In the genomic region with DNA sequence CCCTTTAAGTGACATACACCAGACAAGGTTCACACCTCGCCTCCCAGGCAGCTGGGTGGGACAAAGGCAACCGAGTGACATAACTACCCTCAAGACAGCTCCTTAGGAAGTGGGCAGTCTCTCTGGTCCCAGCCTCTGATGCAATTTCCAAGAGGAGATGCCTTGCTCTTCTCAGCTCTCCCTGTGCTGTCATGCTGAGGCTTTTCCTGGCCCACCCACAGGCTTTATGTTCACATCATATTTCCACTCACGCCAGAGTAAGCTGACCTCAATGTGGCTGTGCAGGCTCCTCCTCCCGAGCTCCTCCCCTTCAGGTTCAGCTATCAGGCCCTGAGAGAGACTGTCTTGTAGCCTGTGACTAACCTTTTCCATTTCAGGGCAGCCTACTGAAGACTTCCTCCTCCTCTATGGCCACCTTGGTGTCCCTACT, we compare ENCODE assay signal across 12 mouse cellular contexts. TPM values are rescaled to one million over a fixed set of nuclear protein-coding genes. Genes with fewer than 3 reads are reported as not detected.
A peak's percentile ranks its signal among the peaks of the same experiment; 100 is the strongest.
DNase-seq lines count a peak whose midpoint lies in the region; ATAC-seq and TF ChIP-seq lines count a peak whose summit lies in the region.
"Had no signal": no experiment of that assay in that cellular context is flagged by ENCODE, and none has a peak within 500 bp of the region (broad histone marks: within the 10 kb centered on the region; RNA-seq: fewer than 3 reads in every experiment).

No protein-coding gene starts in this region.

- H3K4me3 ChIP-seq in lung, embryonic 14.5 days (ENCODE audit: low read depth, low read length): no peak overlapping the region
- no peak overlapping the region for H3K4me3 ChIP-seq in intestine, postnatal 0 days (ENCODE audit: low read depth, low read length)
- H3K4me3 ChIP-seq: embryonic facial prominence, embryonic 13.5 days; limb, embryonic 15.5 days had no signal

- H3K27me3 ChIP-seq in lung, embryonic 14.5 days (ENCODE audit: insufficient read depth, low read length): no peaks in the 10 kb centered on the region
- no peaks in the 10 kb centered on the region for H3K27me3 ChIP-seq in intestine, postnatal 0 days (replicated peaks; ENCODE audit: control insufficient read depth, insufficient read depth, low read length)
- H3K27me3 ChIP-seq: embryonic facial prominence, embryonic 13.5 days; limb, embryonic 15.5 days had no signal

- DNase-seq in heart, adult 11 months: peak; percentile 85
- no peak for DNase-seq in heart, postnatal 25 days (ENCODE audit: low spot score)
- peak; percentile 66 for DNase-seq in lung, embryonic 14.5 days
- no peak for DNase-seq in lung, postnatal 25 days (ENCODE audit: low spot score)
- no peak for DNase-seq in frontal cortex, postnatal 36 days (ENCODE audit: low spot score in 2 of 2)
- DNase-seq in right cerebral cortex, adult 18-20 months: no peak
- DNase-seq: thymus, postnatal 25 days had no signal

- peak; percentile 48 for ATAC-seq in lung, embryonic 14.5 days (ENCODE audit: insufficient read depth)
- ATAC-seq in CD4-positive, CD25-positive, alpha-beta regulatory T cell, adult 4 months: peak; percentile 43
- no peak for ATAC-seq in intestine, postnatal 0 days

- intact Hi-C loops in heart, postnatal 25 days (cut with DNase I): loop anchor here (5.0 kb wide), 1 partner anchor 62 kb away; no protein-coding TSS in a partner anchor

- H3K36me3 ChIP-seq in lung, embryonic 14.5 days (ENCODE audit: insufficient read depth): peaks cover 43% of the 10 kb centered on the region
- H3K36me3 ChIP-seq in intestine, postnatal 0 days (ENCODE audit: control insufficient read depth, insufficient read depth): peaks cover 34% of the 10 kb centered on the region

- H3K9me3 ChIP-seq in lung, embryonic 14.5 days (ENCODE audit: low read depth, low read length): no peaks in the 10 kb centered on the region
- H3K9me3 ChIP-seq in intestine, postnatal 0 days (ENCODE audit: control insufficient read depth): no peaks in the 10 kb centered on the region
- H3K9me3 ChIP-seq: embryonic facial prominence, embryonic 13.5 days; limb, embryonic 15.5 days had no signal

- no peak for TF ChIP-seq CTCF in lung, embryonic 14.5 days (IDR thresholded peaks at IDR 0.05; ENCODE audit: low read depth)
- no peak for TF ChIP-seq CTCF in intestine, postnatal 0 days (IDR thresholded peaks at IDR 0.05; ENCODE audit: low read depth)

- H3K4me1 ChIP-seq in lung, embryonic 14.5 days (ENCODE audit: insufficient read depth): peaks cover 19% of the 10 kb centered on the region
- peaks cover 6% of the 10 kb centered on the region; the same call in 1 of the 2 replicates for H3K4me1 ChIP-seq in intestine, postnatal 0 days (replicated peaks; ENCODE audit: control insufficient read depth, insufficient read depth, low read length)

- H3K9ac ChIP-seq in lung, embryonic 14.5 days: no peak overlapping the region
- no peak overlapping the region for H3K9ac ChIP-seq in intestine, postnatal 0 days (ENCODE audit: low read depth, low read length)
- H3K9ac ChIP-seq: embryonic facial prominence, embryonic 13.5 days; limb, embryonic 15.5 days had no signal

- 33% methylated on average over 4 of the region's 4 CpGs for WGBS in lung, embryonic 14.5 days
- 56% methylated on average over 4 of the region's 4 CpGs for WGBS in intestine, postnatal 0 days

- no peak overlapping the region for H3K27ac ChIP-seq in lung, embryonic 14.5 days (ENCODE audit: low read depth)
- peak overlapping the region; percentile 50; the same call in 1 of the 2 replicates for H3K27ac ChIP-seq in intestine, postnatal 0 days (ENCODE audit: low read depth, low read length)
- H3K27ac ChIP-seq: embryonic facial prominence, embryonic 13.5 days; kidney, postnatal 0 days; limb, embryonic 15.5 days had no signal

- H3K4me2 ChIP-seq in lung, embryonic 14.5 days: no peak overlapping the region
- no peak overlapping the region for H3K4me2 ChIP-seq in intestine, postnatal 0 days (replicated peaks; ENCODE audit: low read depth)
- H3K4me2 ChIP-seq: embryonic facial prominence, embryonic 13.5 days; limb, embryonic 15.5 days had no signal

RNA-seq across cellular contexts. Expression of gene Bcar1, which starts 23.5 kb away (rescaled TPM):
- total RNA-seq in heart, postnatal 25 days (2021): 10 to 100 TPM; 18.7 to 20.7 TPM
- polyA plus RNA-seq in lung, embryonic 14.5 days (2014; fragmentation: Nextera tagmentation; extraction: Ambion mirVana): 54.5 and 56.3 TPM in 2 replicates
- under 1 TPM; 0.27 to 0.42 TPM for polyA plus RNA-seq in CD4-positive, CD25-positive, alpha-beta regulatory T cell, adult 4 months (2017; shearing (Covaris generic))
- polyA plus RNA-seq in intestine, postnatal 0 days (2015; fragmentation: Nextera tagmentation; extraction: Ambion mirVana): 38.8 and 41.1 TPM in 2 replicates

RNA-seq across cellular contexts. Expression of gene Ctrb1, which starts 29.3 kb away (rescaled TPM):
- total RNA-seq in heart, postnatal 25 days (2021): not detected
- not detected in 2 replicates for polyA plus RNA-seq in lung, embryonic 14.5 days (2014; fragmentation: Nextera tagmentation; extraction: Ambion mirVana)
- not detected for polyA plus RNA-seq in CD4-positive, CD25-positive, alpha-beta regulatory T cell, adult 4 months (2017; shearing (Covaris generic))
- 75.8 and 118 TPM in 2 replicates for polyA plus RNA-seq in intestine, postnatal 0 days (2015; fragmentation: Nextera tagmentation; extraction: Ambion mirVana)
- polyA plus RNA-seq: embryonic facial prominence, embryonic 13.5 days; kidney, postnatal 0 days had no signal

Comparison
In these comparisons a context has a peak if more than half of its experiments do, and no peak if none do; other contexts are left out.
1. DNase-seq: peak in heart, adult 11 months (single experiment) and lung, embryonic 14.5 days (single experiment); none in heart, postnatal 25 days (single experiment), lung, postnatal 25 days (single experiment), frontal cortex, postnatal 36 days (0 of 2) and right cerebral cortex, adult 18-20 months (single experiment).
2. RNA of gene Bcar1, which starts 23.5 kb away (polyA plus RNA-seq): 54.5 to 56.3 TPM in lung, embryonic 14.5 days and 38.8 to 41.1 TPM in intestine, postnatal 0 days; 0.27 to 0.42 TPM in CD4-positive, CD25-positive, alpha-beta regulatory T cell, adult 4 months; every median in the first group is over 10 times any median in the second.
3. RNA of gene Ctrb1, which starts 29.3 kb away (polyA plus RNA-seq): 75.8 to 118 TPM in intestine, postnatal 0 days; not detected in lung, embryonic 14.5 days and not detected in CD4-positive, CD25-positive, alpha-beta regulatory T cell, adult 4 months; every median in the first group is over 10 times any median in the second.